Mouse (Mus musculus) 3T3-L1 (cell line): Measurements from ENCODE around the gene Trappc4.
A peak's percentile ranks its signal among the peaks of the same experiment; 100 is the strongest.
"Not testable (repeated sequence)": the region's sequence is repeated elsewhere in the genome, so short reads cannot be mapped to it uniquely, and the experiment has no call there.

Source experiments
- DNase-seq: peaks from one replicate; pipeline ENCODE4 v3.0.0-alpha.2; 2015; ENCODE audit warnings: low read depth, low spot score

Trappc4 gene

DNA sequence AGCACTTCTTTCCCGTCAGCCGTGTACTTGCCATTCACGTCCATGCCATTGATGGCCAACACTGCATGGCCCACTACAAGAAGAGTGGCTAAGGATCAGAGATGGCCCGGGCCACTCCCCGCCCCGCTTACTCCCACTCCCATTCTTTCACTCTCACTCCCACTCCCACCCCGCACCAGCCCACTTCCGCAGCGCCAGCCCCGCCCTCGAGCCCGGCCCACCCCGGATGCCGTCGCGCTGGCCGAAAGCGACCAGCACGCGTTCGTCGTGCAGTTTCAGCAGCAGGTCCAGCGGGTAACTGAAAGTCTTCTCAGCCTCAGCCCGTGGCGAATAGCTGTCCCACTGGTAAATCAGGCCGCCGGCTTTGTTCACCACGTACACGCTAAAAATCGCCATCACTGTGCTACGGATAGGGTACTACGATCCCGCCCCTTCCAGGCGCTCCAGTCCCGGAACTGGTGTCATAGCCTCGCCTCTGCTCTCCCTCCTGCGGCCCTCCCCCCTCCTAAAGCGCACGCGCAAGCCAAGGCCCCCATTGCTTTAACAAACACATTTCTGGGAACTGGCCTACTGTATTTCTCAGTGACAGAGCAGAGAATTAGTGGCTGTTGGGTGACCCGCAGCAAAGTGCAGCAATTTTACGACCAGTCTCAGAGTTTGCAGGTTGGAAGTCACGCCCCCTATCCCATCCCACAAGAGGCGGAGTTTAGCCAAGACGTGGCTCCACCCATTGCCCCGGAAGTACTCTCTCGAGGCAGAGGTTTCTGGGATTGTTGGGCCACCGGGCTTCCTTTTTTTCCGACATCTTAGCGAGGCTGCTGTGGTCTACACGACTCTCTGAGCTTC lies at the start of gene Trappc4, which contains the start of gene Rps25:
Gene Trappc4, minus strand, starts transcription at position 695 of the 846 bp plus-strand sequence.
Gene Rps25, plus strand, starts transcription at position 234 of the 846 bp plus-strand sequence.
- peak; percentile 94 for DNase-seq

DNA sequence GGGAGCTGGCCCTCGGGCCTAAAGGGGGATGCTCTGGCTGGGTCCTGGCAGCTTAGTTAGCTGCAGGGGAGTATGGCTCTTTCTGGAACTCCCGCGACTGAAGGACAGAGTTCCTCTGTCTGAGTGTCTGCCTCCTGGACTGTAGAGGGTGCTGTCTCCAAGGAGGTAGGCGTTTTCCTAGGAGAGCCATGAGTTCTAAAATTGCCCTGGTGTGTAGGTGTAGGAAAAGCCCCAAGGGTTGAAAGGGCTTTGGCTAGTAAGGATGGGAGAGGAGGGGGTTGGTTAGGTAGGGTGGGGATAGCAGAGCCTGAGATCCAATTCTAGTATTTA lies 47.5 kb upstream of the Trappc4 start, which contains the start of gene Upk2:
Gene Upk2, minus strand, starts transcription at position 86 of the 330 bp plus-strand sequence.
- DNase-seq: peak; percentile 21

DNA sequence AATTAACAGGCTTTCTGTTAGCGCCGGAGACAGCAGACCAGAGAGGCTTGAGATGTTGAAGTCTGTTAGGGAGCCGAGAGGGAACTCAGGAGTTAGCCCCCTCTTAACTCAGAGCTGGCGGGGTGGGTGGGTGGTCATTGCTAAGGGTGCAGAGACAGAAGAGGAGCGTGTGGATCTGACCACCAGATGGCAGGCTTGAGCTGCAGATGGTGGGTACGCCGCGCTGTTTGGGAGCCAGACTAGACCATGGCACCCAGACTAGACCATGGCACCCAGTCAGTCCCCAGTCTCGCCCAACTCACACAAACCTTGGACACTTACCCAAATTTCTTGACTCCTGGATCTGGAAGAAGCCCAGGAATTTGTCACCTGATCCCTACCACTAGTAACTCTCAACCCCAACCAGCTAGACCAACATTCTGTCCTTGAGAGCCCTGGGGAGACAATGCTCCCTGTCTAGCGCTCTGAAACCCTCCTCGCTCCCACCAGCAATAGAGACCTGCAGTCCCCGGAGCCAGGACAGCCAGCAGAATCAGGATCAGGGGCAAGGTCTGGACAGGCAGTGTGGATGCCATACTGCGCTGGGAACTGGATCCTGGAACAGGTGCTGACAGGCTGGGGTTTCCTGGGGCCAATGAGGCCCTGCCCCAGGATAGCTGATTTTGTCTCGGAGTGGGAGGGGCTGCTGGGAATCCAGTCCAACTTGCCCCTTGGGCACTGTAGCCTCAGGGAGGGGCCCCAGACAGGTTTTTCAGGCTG lies 46.9 kb upstream of the Trappc4 start:
- peak; percentile 82 for DNase-seq

DNA sequence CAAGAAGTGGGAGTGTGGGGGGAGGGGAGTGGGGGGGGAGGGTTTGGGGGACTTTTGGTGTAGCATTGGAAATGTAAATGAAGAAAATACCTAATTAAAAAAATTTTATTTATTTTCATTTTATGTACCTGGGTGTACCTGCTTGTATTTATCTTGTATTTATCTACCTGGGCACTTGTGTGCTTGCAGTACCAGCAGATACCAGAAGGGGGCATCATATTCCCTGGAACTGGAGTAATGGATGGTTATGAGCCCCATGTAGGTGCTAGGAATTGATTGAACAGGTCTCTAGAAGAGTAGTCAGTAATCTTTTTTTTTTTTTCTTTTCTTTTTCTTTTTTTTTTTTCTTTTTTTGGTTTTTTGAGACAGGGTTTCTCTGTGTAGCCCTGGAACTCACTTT lies 43.0 kb upstream of the Trappc4 start:
- DNase-seq: no peak

DNA sequence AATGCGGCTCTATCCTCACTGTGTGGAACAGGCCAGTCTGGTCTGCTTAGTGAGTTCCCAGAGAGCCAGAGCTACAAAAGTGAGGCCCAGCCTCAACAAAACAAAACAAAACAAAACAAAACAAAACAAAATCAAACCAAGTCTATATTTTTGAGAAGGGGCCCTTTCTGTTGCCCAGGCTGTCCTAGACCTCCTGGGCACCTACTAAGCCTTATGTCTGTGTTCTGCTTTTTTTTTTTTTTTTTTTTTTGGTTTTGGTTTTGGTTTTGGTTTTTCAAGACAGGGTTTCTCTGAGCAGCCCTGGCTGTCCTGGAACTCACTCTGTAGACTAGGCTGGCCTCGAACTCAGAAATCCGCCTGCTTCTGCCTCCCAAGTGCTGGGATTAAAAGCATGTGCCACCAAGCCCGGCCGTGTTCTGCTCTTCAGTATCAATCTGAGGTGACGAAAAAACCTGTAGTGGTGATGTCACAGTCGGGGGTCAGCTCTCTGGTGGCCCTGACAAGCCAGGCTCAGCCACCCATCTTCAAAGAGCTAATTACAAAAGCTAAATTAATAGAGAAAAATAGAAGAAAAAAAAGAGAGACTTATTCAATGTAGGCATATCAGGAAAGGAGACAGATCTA lies 37.1 kb upstream of the Trappc4 start:
- not testable (repeated sequence) for DNase-seq

DNA sequence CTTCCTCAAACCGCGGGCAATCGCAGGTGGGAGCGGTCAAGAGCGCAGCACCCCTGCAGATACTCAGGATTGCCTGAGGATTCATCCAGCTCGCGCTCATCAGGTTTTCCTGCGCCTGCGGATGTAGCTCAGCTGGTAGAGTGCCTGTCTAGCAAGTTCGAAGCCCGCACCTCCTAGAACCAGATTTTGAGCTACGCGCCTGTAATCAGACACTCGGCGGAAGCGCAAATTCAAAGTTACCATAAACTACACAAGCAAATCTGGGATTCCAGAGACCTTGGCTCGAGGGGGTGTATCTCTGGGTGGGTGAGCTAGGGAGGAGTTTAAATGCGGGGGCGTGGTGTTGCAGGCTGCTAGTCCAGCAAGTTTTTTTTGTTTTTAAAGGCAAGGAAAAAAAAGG lies 33.6 kb upstream of the Trappc4 start, which contains the start of gene Foxr1:
Gene Foxr1, minus strand, starts transcription at position 176 of the 400 bp plus-strand sequence.
- DNase-seq: no peak

DNA sequence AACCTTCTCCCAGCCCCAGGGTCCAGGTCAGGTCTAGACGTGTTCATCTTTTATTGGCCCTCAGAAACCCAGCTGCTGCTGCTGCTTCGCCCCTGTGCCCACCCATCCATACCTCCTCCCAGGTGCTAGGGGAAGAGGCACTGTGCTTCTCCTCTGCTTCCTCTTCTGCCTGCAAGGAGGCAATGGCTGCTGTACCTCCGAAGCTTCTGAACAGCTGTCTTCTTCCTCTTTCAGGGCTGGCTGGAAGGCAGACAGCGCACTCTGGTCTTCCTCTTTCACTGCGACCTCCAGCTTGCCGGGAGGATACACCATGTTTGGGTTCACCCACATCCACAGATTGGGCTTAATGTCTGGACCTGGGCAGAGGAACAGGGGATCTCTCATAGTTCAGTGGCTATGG lies 28.3 kb upstream of the Trappc4 start:
- DNase-seq: no peak

DNA sequence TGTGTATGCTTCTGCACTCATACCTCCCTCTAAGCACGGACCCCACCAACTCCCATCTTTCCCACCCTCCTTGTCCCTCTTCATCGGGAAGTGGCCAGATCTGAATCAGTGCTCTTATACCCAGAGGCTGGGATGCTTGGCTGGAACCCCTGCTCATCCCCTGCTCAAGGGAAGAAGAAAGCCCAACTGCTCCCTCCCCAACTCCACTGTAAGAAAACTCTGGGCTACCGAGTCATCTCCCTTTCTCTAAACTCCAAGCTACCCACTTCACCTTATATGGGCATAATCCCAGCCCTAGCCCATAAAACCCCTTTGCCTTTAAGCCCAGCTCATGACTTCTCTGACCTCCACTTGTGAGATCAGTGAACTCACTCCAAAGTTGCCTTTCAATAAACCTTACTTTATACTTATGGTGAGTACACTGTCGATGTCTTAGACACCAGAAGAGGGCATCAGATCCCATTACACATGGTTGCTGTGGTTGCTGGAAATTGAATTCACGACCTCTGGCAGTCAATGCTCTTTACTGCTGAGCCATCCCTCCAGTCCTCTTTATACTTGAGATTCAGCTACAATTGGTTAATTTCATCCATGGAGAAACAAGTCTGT lies 25.3 kb upstream of the Trappc4 start:
- no peak for DNase-seq

DNA sequence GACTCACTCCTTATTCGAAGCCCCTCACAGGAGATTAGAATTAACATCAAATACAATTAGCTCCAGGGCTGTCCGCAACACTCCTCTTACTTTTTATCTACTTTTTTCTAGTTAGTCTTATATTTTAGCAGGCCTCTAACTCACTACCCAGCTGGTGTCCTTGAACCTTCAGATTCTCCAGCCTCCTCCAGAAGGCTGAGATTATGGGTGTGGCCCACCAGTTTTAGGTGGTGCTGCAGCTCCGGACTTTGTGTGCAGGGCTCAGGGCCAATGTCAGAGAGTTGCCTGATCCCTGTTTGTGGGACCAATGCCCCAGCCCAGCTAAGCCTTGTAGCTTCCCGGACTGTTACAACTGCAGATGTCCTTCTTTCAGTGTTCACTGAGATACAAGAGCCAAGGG lies 16.2 kb upstream of the Trappc4 start:
- DNase-seq: no peak

DNA sequence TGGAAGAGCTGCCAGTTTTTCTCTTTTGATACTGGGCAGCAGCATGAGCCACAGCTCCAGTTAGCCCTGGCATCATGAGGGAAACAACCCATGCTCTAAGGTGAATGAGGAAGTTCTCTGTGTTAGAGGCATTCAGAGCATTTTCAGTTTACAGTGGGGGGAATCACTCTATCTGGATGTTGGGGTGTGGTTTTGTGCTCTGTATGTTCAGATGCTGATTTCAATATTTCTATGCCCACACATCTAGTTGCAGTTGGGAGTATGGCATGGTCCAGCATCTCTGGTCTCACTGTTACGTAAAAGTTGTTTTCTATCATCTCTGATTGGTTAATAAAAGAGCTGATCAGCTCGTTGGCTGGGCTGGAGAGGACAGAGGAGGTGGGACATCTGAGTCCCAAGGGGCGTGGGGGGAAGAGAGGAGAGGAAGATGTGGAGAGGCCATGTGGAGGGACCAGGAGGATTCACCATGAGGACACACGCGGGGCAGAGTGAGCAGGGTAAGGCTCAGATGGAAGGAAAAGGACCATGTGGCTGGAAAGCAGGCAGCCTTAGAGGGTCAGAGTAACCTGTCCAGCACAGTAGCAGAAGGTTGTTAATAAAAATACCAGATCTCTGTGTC lies 13.0 kb upstream of the Trappc4 start:
- no peak for DNase-seq

DNA sequence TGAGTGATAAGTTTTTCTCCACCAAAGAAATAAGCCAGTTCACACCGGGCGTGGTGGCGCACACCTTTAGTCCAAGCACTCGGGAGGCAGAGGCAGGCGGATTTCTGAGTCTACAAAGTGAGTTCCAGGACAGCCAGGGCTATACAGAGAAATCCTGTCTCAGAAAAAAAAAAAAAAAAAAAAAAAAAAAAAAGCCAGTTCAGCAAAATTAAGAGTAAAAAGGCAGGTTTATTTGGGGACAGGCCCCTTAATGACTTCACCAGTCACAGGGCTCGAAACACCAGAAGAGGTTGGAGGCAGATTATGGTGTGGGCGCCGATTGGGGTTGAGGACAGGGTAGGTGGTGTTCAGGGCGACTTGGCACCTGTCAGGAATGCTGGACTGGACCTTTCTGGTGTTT lies 12.3 kb upstream of the Trappc4 start:
- not testable (repeated sequence) for DNase-seq

DNA sequence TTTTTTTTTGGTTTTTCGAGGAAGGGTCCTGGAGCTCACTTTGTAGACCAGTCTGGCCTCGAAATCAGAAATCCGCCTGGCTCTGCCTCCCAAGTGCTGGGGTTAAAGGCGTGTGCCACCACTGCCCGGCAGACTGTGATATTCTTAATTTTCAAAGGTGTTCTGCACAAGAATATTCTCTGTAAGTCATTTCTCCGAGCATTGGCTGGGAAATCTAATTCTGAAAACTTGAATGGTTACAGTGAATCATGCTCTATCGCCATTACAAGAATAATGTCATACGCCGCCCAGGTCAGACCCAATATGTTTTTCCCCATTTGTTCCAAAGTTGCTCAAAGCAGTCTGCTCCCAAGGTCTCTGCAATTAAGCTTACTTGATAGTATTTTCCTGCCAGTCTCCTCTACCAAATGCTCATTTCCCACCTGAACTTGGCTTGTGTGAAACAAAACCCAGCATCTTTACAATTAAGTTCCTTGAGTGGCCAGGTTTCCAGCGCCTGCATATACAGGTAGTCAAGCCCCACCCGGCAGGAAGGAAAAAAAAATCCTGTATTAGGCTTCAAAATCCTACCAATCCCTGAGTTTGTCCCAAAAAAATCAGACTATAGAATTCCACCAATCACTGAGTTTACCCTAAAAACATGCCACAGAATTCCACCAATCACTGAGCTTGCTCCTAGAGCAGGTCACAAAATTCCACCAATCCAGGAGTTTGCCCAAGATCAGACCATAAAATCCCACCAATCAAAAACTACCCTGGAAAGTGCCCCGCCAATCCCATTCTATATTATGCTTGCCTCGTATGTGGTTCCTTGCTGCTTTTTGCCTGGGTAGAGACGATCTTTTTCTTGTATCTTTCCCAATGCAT lies 11.4 kb upstream of the Trappc4 start, which contains the start of gene Ccdc84:
Gene Ccdc84, minus strand, starts transcription at position 51 of the 867 bp plus-strand sequence.
- DNase-seq: no peak

DNA sequence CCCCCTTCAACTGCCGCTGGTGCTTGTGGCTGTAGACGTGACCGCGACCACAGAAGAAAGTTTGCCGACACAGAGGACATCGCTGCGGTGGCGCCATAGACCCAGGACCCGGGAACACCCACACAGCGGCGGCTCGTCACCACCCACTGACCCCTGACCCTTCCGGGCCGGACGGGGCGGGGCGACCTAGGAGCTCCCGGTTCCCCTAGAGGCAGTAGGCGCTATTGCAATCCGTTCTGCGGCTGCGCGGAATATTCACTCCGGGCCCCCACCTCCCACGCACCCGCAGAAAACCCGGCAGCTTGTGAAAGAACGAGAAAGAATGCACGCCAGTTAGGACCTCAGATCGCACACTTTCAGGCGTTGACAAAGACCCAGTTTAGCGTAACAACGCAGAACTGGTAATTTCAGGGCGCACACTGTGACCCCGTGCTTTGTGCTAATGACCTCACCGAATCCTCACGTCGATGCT lies 10.5 kb upstream of the Trappc4 start:
- DNase-seq: peak; percentile 91

DNA sequence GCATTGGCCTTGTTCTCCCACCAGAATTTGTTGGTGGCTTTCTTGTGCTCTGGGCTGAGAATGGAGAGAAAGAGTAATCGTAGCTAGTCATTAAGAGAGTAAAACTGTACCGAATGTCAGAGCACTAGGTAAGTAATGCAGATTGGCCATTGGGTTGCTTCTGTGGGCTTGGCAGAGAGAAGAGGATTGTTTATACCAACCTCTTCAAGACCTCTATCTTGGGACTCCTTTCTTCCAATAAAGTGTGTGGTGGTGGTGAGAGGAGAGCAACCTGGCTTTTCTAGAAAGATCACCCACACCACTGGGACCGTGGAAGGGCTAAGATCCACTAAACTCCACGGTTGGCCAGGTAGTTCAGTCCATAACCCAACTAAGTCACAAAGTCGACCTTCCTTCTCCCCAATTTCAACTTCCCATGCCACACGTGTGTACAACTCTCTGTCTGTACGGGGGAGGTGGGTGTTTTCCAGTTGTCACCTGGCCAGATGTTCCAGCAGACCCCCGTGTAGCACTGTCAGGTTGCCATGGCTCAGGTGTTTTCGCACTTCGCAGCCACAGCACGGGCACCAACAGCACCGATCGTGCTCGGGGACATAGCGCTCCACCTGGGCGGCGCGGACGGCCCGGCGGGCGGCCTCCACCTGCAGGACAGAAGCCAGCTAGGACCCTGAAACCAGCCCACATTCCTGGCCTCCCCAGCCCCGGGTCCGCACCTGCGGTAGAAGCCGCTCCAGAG lies 9.9 kb upstream of the Trappc4 start:
- no peak for DNase-seq

DNA sequence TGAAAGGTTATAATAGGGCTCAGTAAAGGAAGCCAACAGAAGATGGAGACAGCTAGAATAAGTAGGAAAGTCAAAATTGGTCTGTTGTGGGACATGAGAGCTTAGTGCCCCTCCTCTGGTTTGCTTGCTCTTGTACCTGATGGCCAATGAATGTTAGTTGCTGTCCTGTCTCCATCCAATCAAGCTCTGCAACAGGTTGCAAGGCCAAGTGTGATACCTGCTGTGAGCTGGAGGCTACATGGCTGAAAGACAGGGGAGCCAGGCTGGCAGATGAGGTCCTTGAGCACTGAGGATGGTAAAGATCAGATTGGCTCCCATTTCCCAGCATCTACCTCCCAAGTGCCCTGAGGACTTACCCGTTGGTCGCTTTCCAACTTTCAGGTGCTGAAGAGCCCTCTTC lies 5.4 kb upstream of the Trappc4 start:
- DNase-seq: no peak

DNA sequence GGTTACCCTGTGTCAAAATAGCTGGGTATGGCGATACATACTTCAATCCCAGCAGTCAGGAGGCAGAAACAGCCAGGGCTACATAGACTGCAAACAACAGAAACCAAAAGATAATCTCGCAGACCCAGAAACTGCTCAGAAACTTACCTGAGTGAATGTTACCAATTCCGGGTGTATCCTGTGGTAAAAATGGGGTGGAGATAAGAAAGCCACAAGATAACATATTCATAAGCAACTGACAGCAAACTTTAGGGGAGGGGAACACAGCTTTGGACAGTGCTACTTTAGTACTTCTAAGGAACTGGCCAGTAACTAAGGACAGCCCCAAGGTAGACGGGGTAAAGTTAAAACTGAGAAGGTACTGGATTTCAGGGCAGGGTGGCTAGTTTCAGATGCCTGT lies 4.9 kb upstream of the Trappc4 start:
- no peak for DNase-seq

DNA sequence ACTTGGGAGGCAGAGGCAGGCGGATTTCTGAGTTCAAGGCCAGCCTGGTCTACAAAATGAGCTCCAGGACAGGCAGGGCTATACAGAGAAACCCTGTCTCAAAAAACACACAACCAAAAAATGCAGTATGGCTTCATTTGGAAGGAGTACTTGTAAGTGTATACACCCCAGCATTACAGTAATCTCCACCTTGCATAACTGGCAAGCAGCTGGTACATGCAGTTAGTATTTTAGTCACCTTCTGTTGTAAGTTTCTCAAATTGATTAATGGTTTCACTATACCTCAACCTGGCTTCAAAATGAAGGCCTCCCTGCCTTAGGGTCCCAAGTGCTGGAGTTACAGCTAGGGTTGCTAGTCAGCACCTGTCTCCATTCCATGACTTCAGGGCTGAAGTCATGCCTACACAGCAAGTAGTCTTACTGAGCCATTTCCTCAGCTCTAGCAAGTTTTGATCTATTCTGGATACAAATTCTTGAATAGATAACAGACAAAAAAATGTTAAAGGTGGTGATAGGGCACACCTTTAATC lies 4.3 kb upstream of the Trappc4 start:
- DNase-seq: no peak

DNA sequence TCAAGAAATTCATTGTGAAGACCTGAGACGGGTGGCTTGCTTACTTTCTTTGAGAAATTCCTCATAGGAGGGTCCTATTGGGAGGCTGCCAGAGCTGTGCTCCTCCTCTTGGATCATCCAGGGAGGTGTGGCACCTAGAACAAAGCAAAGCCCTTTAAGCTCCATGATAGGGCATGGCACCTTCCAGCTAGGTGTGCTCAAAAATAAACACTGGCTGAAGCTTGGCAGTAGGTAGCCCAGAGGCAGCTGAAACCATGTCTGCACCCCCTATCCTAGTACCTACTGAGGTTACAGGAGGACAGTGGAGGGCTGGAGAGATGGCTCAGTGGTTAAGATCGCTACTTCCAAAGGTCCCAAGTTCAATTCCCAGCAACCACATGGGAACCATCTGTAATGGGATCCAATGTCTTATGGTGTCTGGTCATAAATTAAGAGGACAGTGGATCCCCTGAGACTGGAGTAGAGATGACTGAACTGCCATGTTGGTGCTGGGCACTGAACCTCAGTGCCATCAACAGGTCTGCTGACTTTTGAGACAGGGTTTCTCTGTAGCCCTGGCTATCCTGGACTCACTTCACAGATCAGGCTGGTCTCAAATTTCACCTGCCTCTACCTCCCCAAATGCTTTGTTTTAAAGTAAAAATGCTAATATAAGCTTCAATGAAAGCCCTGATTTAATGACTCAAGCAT lies 3.4 kb upstream of the Trappc4 start:
- DNase-seq: no peak

DNA sequence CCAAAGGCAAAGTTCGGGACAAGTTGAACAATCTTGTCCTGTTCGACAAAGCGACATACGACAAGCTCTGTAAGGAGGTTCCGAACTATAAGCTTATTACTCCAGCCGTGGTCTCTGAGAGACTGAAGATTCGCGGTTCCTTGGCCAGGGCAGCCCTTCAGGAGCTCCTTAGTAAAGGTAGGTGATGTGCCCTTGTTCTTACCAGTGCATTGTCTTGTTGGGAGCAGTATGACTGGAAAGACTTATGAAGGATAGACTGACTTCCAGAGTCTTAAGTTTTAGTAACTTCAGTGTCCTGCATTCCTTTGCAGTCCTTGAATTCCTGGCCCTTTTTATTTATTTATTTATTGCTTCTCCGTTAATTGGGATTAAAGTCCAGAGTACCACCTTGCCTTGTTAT lies 1.3 kb upstream of the Trappc4 start:
- not testable (repeated sequence) for DNase-seq
